Mouse (Mus musculus) limb, embryonic 14.5 days (tissue): Measurements from ENCODE around the gene Gpr15. TPM values are rescaled to one million over a fixed set of nuclear protein-coding genes. Genes with fewer than 3 reads are reported as not detected.

Experiments used
- ATAC-seq: fragments of 200-750 bp; cut with Nextera tagmentation; 2 replicates; pipeline ENCODE4 v1.8.0; 2017; ENCODE audit warnings: low read depth, moderate number of reproducible peaks, moderate TSS enrichment; ENCODE audit not compliant: low FRiP score
- DNase-seq: peaks from one replicate; pipeline ENCODE4 v3.0.0-alpha.2; 2015; ENCODE audit warnings: low spot score
- H3K27ac ChIP-seq: fragments of 300-500 bp; sonication (generic); replicated peaks from 2 replicates; pipeline ENCODE4 v1.5.1; 2014; ENCODE audit warnings: low read depth, mild to moderate bottlenecking, low read length, moderate library complexity, mixed read lengths
- H3K27me3 ChIP-seq: fragments of 300-500 bp; sonication (generic); 2 replicates; pipeline ENCODE4 v1.6.1; 2014; ENCODE audit warnings: low read length, mixed read lengths; ENCODE audit not compliant: control insufficient read depth, insufficient read depth
- H3K36me3 ChIP-seq: fragments of 300-500 bp; sonication (generic); 2 replicates; pipeline ENCODE4 v1.6.1; 2014; ENCODE audit warnings: mild to moderate bottlenecking, low read length, moderate library complexity, mixed read lengths; ENCODE audit not compliant: control insufficient read depth, insufficient read depth
- H3K4me1 ChIP-seq: fragments of 300-500 bp; sonication (generic); 2 replicates; pipeline ENCODE4 v1.6.1; 2014; ENCODE audit warnings: antibody characterized with exemption, low read length, mixed read lengths; ENCODE audit not compliant: control insufficient read depth, insufficient read depth
- H3K4me2 ChIP-seq: fragments of 300-500 bp; sonication (generic); replicated peaks from 2 replicates; pipeline ENCODE4 v1.6.1; 2014; ENCODE audit warnings: low read depth, mild to moderate bottlenecking, low read length, moderate library complexity; ENCODE audit not compliant: severe bottlenecking
- H3K4me3 ChIP-seq: fragments of 300-500 bp; sonication (generic); replicated peaks from 2 replicates; pipeline ENCODE4 v1.5.1; 2014; ENCODE audit warnings: low read length
- H3K9ac ChIP-seq: fragments of 300-500 bp; sonication (generic); 2 replicates; pipeline ENCODE4 v1.6.1; 2014; ENCODE audit warnings: mild to moderate bottlenecking, low read depth, low read length, moderate library complexity; ENCODE audit not compliant: severe bottlenecking
- H3K9me3 ChIP-seq: fragments of 300-500 bp; sonication (generic); 2 replicates; pipeline ENCODE4 v1.6.1; 2016; ENCODE audit warnings: low read length; ENCODE audit not compliant: control insufficient read depth
- POLR2A ChIP-seq: fragments of 200-500 bp; IDR thresholded peaks from 2 replicates; pipeline ENCODE4 v1.8.0; 2012; ENCODE audit warnings: inconsistent platforms, mild to moderate bottlenecking, moderate library complexity, borderline replicate concordance; ENCODE audit not compliant: insufficient read depth, insufficient read length; ENCODE audit errors: extremely low read depth
- WGBS: fragments of 180-500 bp; shearing (Covaris S2); extraction: QIAGEN DNeasy Blood & Tissue Kit; methylation state at CpG from one replicate; pipeline ENCODE4 v1.1.7; 2014; 5-methylcytosine and 5-hydroxymethylcytosine counted together
- microRNA-seq: library from miRNA; unstranded; fragments of <30 nt; microRNA quantifications from one replicate; pipeline ENCODE4, GENCODE M21; 2016
- polyA plus RNA-seq, 2 experiments: library from polyadenylated mRNA; depleted of rRNA in 1 of 2; stranded (reverse) in 1 of 2; unstranded in 1 of 2; fragments of >200 nt; fragmentation: Nextera tagmentation in 1 of 2; extraction: Ambion mirVana in 1 of 2; gene quantifications; 2 replicates each; pipeline versions ENCODE4 v1.2.1 to v1.2.3; 2012 to 2014

The Gpr15 gene
- polyA plus RNA-seq, 2 experiments: 0.05 to 0.15 TPM

- ATAC-seq (no peak; the same call in 1 of the 2 replicates), DNase-seq (peak; percentile 21)
- H3K4me1 ChIP-seq: peaks cover 6% of the 10 kb centered on the region
- H3K9ac ChIP-seq: peak overlapping the region; percentile 85
- H3K27ac ChIP-seq: peak overlapping the region; percentile 72; the same call in 1 of the 2 replicates
- no peaks in the 10 kb centered on the region for H3K27me3 ChIP-seq
- H3K36me3 ChIP-seq: peaks cover 25% of the 10 kb centered on the region
- no peak for TF ChIP-seq POLR2A
- WGBS: under 1% methylated on average over 25 of the region's 25 CpGs
- peak overlapping the region; percentile 81 for H3K4me3 ChIP-seq
- H3K9me3 ChIP-seq: no peaks in the 10 kb centered on the region
- H3K4me2 ChIP-seq: peak overlapping the region; percentile 59
Observed at GRCm38 (mm10) chr16:58670643-58671042, 48.2 kb downstream of the Gpr15 start.

GRCm38 (mm10) chr16:58669917-58670630 lies 48.8 kb downstream of the Gpr15 start, which contains the start of gene Cpox:
Gene Cpox, plus strand, starts transcription at chr16:58670292.
- peaks cover 21% of the 10 kb centered on the region for H3K36me3 ChIP-seq
- H3K27me3 ChIP-seq: no peaks in the 10 kb centered on the region
- peaks cover 6% of the 10 kb centered on the region for H3K4me1 ChIP-seq
- peak within 1 kb of the TSS; percentile 59 for H3K4me2 ChIP-seq
- TF ChIP-seq POLR2A: peak; percentile 55; the same call in 1 of the 2 replicates
- peak within 1 kb of the TSS; percentile 81 for H3K4me3 ChIP-seq
- under 1% methylated on average over 42 of the region's 51 CpGs for WGBS
- peak within 1 kb of the TSS; percentile 85 for H3K9ac ChIP-seq
- ATAC-seq: peak; percentile 96
- no peaks in the 10 kb centered on the region for H3K9me3 ChIP-seq
- peak; percentile 83 for DNase-seq
- peak within 1 kb of the TSS; percentile 72 for H3K27ac ChIP-seq

GRCm38 (mm10) chr16:58669264-58669663 lies 49.6 kb downstream of the Gpr15 start:
- Histone ChIP-seq H3K9ac (no peak overlapping the region), H3K4me1 (peaks cover 6% of the 10 kb centered on the region), H3K4me2 (no peak overlapping the region; the same call in 1 of the 2 replicates), H3K4me3 (peak overlapping the region; percentile 81; the same call in 1 of the 2 replicates), H3K27me3 (no peaks in the 10 kb centered on the region), H3K36me3 (peaks cover 13% of the 10 kb centered on the region), H3K9me3 (no peaks in the 10 kb centered on the region), H3K27ac (no peak overlapping the region)
- no peak for DNase-seq
- 62% methylated on average over 5 of the region's 5 CpGs for WGBS
- no peak for ATAC-seq
- TF ChIP-seq POLR2A: no peak

DNA sequence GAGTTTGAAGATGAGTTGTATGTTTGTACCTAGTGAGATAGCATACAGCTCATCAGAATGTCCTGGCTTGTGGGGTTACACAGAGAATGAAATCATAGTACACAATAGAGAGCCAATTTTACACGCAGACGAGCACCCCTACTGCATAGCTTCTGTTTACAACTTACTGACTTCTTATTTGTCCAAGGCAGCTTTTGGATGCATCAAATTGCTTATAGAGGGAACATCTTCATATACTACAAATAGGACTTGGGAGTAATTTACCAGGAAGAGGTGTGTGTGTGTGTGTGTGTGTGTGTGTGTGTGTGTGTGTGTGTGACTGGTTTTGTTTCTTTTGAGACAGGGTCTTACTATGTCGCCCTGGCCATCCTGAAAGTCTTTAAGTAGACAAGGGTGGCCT lies 50.3 kb downstream of the Gpr15 start:
- Histone ChIP-seq H3K27ac (no peak overlapping the region), H3K4me1 (peaks cover 6% of the 10 kb centered on the region), H3K4me3 (no peak overlapping the region), H3K36me3 (peaks cover 6% of the 10 kb centered on the region), H3K27me3 (no peaks in the 10 kb centered on the region), H3K9ac (no peak overlapping the region), H3K4me2 (no peak overlapping the region), H3K9me3 (no peaks in the 10 kb centered on the region)
- no peak for ATAC-seq
- DNase-seq: no peak
- no peak for TF ChIP-seq POLR2A
- WGBS: 88% methylated on average over 3 of the region's 3 CpGs

Small RNA genes lying within 50 kb of the gene (microRNA-seq; reads per million reads assigned to microRNA genes)
- not detected for gene Gm27564

Other genes starting within 250 kb of the Gpr15 start
- gene St3gal6, start 194.8 kb downstream of the Gpr15 start, polyA plus RNA-seq (2012; rRNA removed): 14.4 and 15.2 TPM in 2 replicates
- gene St3gal6, start 194.8 kb downstream of the Gpr15 start, polyA plus RNA-seq (2014; fragmentation: Nextera tagmentation; extraction: Ambion mirVana): 12.8 and 15.2 TPM in 2 replicates
- gene Gm813, start 102.1 kb downstream of the Gpr15 start, polyA plus RNA-seq (2012; rRNA removed): not detected in 2 replicates
- not detected in 2 replicates for gene Gm813, start 102.1 kb downstream of the Gpr15 start, polyA plus RNA-seq (2014; fragmentation: Nextera tagmentation; extraction: Ambion mirVana)
- not detected in 2 replicates for gene E330017A01Rik, start 80.3 kb downstream of the Gpr15 start, polyA plus RNA-seq (2012; rRNA removed)
- gene E330017A01Rik, start 80.3 kb downstream of the Gpr15 start, polyA plus RNA-seq (2014; fragmentation: Nextera tagmentation; extraction: Ambion mirVana): not detected in 2 replicates
- gene Cpox, start 48.8 kb downstream of the Gpr15 start, polyA plus RNA-seq (2012; rRNA removed): 20.3 TPM in 2 replicates
- gene Cpox, start 48.8 kb downstream of the Gpr15 start, polyA plus RNA-seq (2014; fragmentation: Nextera tagmentation; extraction: Ambion mirVana): 22.3 and 24.4 TPM in 2 replicates
- gene Cldnd1, start 8.8 kb upstream of the Gpr15 start, polyA plus RNA-seq (2012; rRNA removed): 107 and 125 TPM in 2 replicates
- gene Cldnd1, start 8.8 kb upstream of the Gpr15 start, polyA plus RNA-seq (2014; fragmentation: Nextera tagmentation; extraction: Ambion mirVana): 137 and 145 TPM in 2 replicates
- gene Olfr172, start 44.1 kb upstream of the Gpr15 start, polyA plus RNA-seq (2012; rRNA removed): not detected in 2 replicates
- gene Olfr172, start 44.1 kb upstream of the Gpr15 start, polyA plus RNA-seq (2014; fragmentation: Nextera tagmentation; extraction: Ambion mirVana): not detected in 2 replicates
- not detected in 2 replicates for gene Olfr173, start 81.2 kb upstream of the Gpr15 start, polyA plus RNA-seq (2012; rRNA removed)
- not detected in 2 replicates for gene Olfr173, start 81.2 kb upstream of the Gpr15 start, polyA plus RNA-seq (2014; fragmentation: Nextera tagmentation; extraction: Ambion mirVana)
- not detected in 2 replicates for gene Olfr175-ps1, start 107.7 kb upstream of the Gpr15 start, polyA plus RNA-seq (2012; rRNA removed)
- not detected in 2 replicates for gene Olfr175-ps1, start 107.7 kb upstream of the Gpr15 start, polyA plus RNA-seq (2014; fragmentation: Nextera tagmentation; extraction: Ambion mirVana)
- not detected in 2 replicates for gene Olfr177, start 155.7 kb upstream of the Gpr15 start, polyA plus RNA-seq (2012; rRNA removed)
- gene Olfr177, start 155.7 kb upstream of the Gpr15 start, polyA plus RNA-seq (2014; fragmentation: Nextera tagmentation; extraction: Ambion mirVana): not detected in 2 replicates
- not detected in 2 replicates for gene Olfr178, start 173.0 kb upstream of the Gpr15 start, polyA plus RNA-seq (2012; rRNA removed)
- not detected in 2 replicates for gene Olfr178, start 173.0 kb upstream of the Gpr15 start, polyA plus RNA-seq (2014; fragmentation: Nextera tagmentation; extraction: Ambion mirVana)
- not detected in 2 replicates for gene Olfr181, start 209.7 kb upstream of the Gpr15 start, polyA plus RNA-seq (2012; rRNA removed)
- gene Olfr181, start 209.7 kb upstream of the Gpr15 start, polyA plus RNA-seq (2014; fragmentation: Nextera tagmentation; extraction: Ambion mirVana): not detected in 2 replicates
- not detected in 2 replicates for gene Olfr180, start 210.3 kb upstream of the Gpr15 start, polyA plus RNA-seq (2012; rRNA removed)
- not detected in 2 replicates for gene Olfr180, start 210.3 kb upstream of the Gpr15 start, polyA plus RNA-seq (2014; fragmentation: Nextera tagmentation; extraction: Ambion mirVana)